ENCODE assay signal across 14 mouse cellular contexts in the genomic region with DNA sequence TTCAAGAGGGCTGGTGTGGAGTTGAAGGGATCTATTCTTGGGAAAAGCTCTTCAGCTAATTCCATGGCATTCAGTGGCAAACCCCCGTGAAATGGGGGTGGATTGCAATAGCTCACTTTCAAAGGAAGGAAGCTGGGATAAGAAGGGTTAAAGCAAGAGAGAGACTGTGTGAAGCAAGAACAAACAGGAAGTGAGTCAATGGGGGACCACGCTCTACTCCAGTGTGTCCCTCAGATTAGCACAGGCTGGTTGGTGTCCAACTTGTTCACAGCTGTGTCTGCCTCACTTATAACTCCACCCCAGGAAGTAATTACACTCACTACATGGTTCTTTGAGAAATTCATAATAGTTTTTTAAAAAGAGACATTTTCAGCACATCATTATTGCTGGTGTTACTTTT. TPM values are rescaled to one million over a fixed set of nuclear protein-coding genes. Genes with fewer than 3 reads are reported as not detected.
A peak's percentile ranks its signal among the peaks of the same experiment; 100 is the strongest.
DNase-seq lines count a peak whose midpoint lies in the region.
"Had no signal": no experiment of that assay in that cellular context is flagged by ENCODE, and none has a peak within 500 bp of the region (broad histone marks: within the 10 kb centered on the region; RNA-seq: fewer than 3 reads in every experiment).

No protein-coding gene starts in this region.

- peak; percentile 21 to 35 for DNase-seq in kidney, postnatal 4 days
- no peak for DNase-seq in kidney, adult 11 months
- DNase-seq in MEL-GATA-1-ER (ENCODE audit: extremely low read depth, low read depth), result peak; percentile 71
- DNase-seq in heart, postnatal 36 days, result peak; percentile 13 to 19
- peak; percentile 23 to 34 for DNase-seq in natural killer cell, adult 2 months (ENCODE audit: low spot score in 2 of 2)
- no peak for DNase-seq in layer of hippocampus, postnatal 10 days (ENCODE audit: low spot score in 2 of 2)
- no peak for DNase-seq in urinary bladder, postnatal 25 days (ENCODE audit: low spot score)
- no peak for DNase-seq in cerebellum, adult 9-11 months
- DNase-seq: adrenal gland, postnatal 10 days; cerebellum, postnatal 36 days; kidney, adult 2 months; left cerebral cortex, postnatal 4 days; right cerebral cortex, adult 18-20 months had no signal

- intact Hi-C loops in heart, postnatal 36 days (cut with DNase I), result no loop called here

RNA-seq across cellular contexts. Expression of a gene that starts 19.8 kb away (rescaled TPM):
- total RNA-seq in heart, postnatal 36 days (2021), result not detected
- total RNA-seq in layer of hippocampus, postnatal 10 days (2021), result 10 to 100 TPM; 48.3 to 56.1 TPM
- total RNA-seq: adrenal gland, postnatal 10 days; heart, adult 2 months had no signal

Comparison
In these comparisons a context has a peak if more than half of its experiments do, and no peak if none do; other contexts are left out.
1. DNase-seq: peak in kidney, postnatal 4 days (2 of 2), MEL-GATA-1-ER (single experiment), heart, postnatal 36 days (2 of 2) and natural killer cell, adult 2 months (2 of 2); none in kidney, adult 11 months (single experiment), layer of hippocampus, postnatal 10 days (0 of 2), urinary bladder, postnatal 25 days (single experiment) and cerebellum, adult 9-11 months (single experiment).
2. RNA of a gene that starts 19.8 kb away (total RNA-seq): 48.3 to 56.1 TPM in layer of hippocampus, postnatal 10 days; not detected in heart, postnatal 36 days; every median in the first group is over 10 times any median in the second.